Mouse (Mus musculus) natural killer cell, adult 2 months (primary cell): ENCODE data around the gene Rbp2.
A peak's percentile ranks its signal among the peaks of the same experiment; 100 is the strongest.

ENCODE experiments used
- DNase-seq, 2 experiments: peaks; one replicate each; pipeline ENCODE4 v3.0.0; 2022; ENCODE audit warnings: low spot score in 2 of 2

Rbp2 gene

DNA sequence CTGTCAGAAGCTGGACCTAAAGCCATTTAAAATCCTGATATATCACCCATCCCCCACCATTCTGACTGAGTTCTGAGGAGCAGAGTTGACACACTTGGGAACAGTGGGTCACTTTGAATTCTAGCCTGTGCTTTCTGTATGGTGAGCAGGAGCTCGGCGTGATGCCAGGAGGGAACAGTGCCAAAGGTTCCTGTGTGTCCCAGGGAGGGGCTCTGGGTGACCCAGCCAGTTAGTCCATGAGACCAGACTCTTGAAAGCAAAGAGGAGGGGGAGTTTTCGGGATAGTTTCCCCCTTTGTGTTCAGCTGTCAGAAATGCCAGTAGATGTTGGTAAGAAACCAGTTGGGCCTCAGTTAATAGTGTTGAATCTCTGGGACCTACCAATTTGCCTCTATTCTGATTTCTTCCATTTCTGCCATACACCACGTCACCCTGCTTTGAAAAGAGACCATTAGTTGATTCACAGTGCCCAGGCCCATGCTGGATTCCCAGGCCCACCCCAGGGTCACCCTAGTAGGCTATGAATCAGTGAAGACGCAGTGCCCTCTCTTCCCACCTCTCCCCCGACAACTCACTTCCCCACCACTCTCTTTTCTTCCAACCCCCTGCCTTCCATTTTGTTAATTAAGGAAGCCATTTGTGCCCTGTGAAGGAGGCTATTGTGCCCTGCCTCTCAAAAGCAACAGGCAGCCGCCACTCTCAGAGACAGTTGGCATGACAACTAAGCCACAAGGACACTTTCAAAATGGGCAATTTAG is 39.0 kb downstream of the Rbp2 start:
- DNase-seq, result no peak

- DNase-seq, result no peak
These were observed 39.6 kb downstream of the Rbp2 start for GRCm38 (mm10) chr9:98525543-98525924.

- no peak for DNase-seq
These were observed 41.3 kb downstream of the Rbp2 start for GRCm38 (mm10) chr9:98527226-98527625.

- no peak for DNase-seq
These were observed 43.9 kb downstream of the Rbp2 start for GRCm38 (mm10) chr9:98529776-98530175.

GRCm38 (mm10) chr9:98530999-98531398 is 45.1 kb downstream of the Rbp2 start:
- DNase-seq, result no peak

DNA sequence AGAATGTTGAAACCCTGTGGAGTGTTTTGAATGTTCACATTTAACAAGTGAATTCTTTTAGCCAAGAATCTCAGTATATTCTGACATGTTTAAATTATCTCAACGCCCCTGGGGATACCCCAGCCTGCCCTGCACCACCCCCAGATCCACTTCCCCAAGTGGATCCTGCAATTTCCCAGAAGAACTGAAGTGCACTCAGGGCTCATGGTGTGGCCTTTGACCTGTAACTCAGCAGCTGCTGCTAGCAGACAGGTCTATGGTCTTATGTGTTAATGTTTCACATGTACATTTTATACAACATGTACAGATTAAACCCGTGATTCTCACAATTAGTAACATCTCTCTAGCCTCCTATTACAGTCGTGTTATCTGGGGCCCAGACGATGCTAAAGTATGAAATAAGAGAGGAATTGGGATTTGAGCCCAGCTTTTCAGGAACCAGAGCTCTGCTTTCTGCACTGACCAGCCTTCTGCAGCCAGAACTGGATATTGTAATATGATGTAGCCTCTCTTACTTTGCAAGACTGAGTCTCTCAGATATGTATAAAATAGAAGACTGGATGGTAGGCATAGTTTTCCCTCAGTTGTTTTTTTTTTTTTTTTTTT is 48.9 kb downstream of the Rbp2 start:
- no peak for DNase-seq

- no peak for DNase-seq
These were observed 49.8 kb downstream of the Rbp2 start for GRCm38 (mm10) chr9:98535763-98536162.

GRCm38 (mm10) chr9:98538017-98538712 is 52.2 kb downstream of the Rbp2 start:
- DNase-seq, result no peak

- peak; percentile 14 to 27 for DNase-seq
These were observed 52.9 kb downstream of the Rbp2 start for GRCm38 (mm10) chr9:98538713-98539360.

DNA sequence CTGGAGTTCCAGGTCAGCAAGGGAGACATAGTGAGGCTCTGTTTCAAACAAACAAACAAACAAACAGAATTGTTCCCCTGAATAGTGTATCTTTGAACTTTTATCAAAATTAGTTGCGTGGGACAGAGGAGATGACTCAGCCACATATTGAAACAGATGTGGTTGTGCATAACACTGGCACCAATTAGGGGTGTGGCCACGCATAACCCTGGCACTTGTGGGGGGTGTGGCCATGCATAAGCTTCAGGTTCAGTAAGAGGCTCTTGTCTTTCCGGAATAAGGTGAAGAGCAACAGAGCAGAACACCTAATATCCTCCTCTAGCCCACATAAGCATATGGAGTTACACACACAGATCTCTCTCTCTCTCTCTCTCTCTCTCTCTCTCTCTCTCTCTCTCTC is 58.1 kb downstream of the Rbp2 start:
- DNase-seq, result no peak
